Mouse (Mus musculus): ENCODE measurements around the gene Gpsm1. TPM values are rescaled to one million over a fixed set of nuclear protein-coding genes. Genes with fewer than 3 reads are reported as not detected.
A peak's percentile ranks its signal among the peaks of the same experiment; 100 is the strongest.

The Gpsm1 gene
- polyA plus RNA-seq, 1 experiment from 2014 or later = 36.5 TPM

DNA sequence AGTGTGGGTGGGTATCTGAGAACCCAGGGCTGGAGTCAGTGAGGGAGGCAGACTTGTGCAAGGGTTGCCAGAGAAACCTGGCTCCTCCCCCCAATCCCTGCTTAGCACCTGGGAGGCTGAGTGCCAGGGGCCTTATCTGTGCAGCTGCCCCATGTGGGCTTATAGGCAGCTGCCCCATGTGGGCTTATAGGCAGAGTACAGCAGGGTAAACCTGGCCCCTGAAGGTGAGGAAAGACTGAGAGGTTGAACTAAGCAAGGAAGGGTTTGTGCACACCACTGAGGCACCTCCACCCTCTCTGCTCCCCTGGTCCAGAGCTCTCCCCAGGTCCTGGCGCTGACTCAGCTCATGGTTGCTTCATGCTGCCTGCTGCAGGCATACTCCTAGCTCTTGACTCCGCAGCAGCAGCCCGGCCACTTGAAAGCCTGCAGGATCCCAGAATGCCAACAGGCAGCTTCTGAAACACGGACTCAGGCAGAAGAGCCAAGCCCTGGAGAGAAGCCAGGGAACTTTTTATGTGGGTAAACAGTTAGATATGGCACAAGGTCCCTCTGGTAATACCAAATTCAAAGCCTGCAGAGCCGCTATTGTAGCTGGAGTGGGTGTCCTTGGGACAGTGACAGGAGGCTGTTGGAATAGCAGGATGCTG lies 15.0 kb upstream of the Gpsm1 start:
- H3K27ac ChIP-seq (replicated peaks in 1 of 2; ENCODE audit: control insufficient read depth in 1 of 2, insufficient read depth in 1 of 2, low read depth in 2 of 2, low read length in 2 of 2) = peak overlapping the region; percentile 1 to 61; a peak in 3 of 4 replicates
- H3K27me3 ChIP-seq (ENCODE audit: control insufficient read depth, insufficient read depth, low read length) = no peaks in the 10 kb centered on the region
- no peak overlapping the region for H3K9ac ChIP-seq (ENCODE audit: low read length)
- H3K36me3 ChIP-seq (ENCODE audit: control insufficient read depth, insufficient read depth, low read length) = no peaks in the 10 kb centered on the region
- no peaks in the 10 kb centered on the region for H3K9me3 ChIP-seq (ENCODE audit: control insufficient read depth, low read length)
- peak overlapping the region; percentile 31; the same call in 1 of the 2 replicates for H3K4me2 ChIP-seq (ENCODE audit: low read length)
- peaks cover 33 to 39% of the 10 kb centered on the region in 2 experiments for H3K4me1 ChIP-seq (ENCODE audit: control insufficient read depth in 2 of 2, insufficient read depth in 2 of 2, low read length in 2 of 2)
- WGBS = 20% methylated on average over 5 of the region's 5 CpGs
- ATAC-seq (ENCODE audit: insufficient number of reproducible peaks, insufficient read depth, low FRiP score, low read depth) = peak; percentile 16; the same call in 1 of the 2 replicates
- H3K4me3 ChIP-seq (ENCODE audit: control insufficient read depth in 1 of 2, insufficient read depth in 1 of 2, low read depth in 1 of 2, low read length in 2 of 2) = no peak overlapping the region

DNA sequence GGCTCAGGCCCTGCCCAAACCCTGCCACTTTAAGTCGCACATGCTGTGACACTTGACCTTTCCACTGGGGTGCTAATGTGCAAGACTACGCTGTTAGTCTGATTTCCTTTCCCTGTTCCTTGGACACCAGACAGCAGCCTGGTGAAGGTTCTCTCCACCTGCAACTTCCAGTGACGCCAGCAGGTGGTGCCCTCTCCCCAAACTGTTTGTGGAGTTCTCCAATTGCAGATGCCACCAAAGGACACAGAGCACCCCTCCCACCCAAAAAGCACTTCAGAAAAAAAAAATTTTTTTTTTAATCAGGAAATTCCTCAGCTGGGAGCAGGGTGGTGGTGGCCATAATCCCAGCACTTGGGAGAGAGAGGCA lies 14.5 kb upstream of the Gpsm1 start:
- 0 out of 2 replicates have a peak, but pooled peaks have one; percentile 5 for ATAC-seq (ENCODE audit: insufficient number of reproducible peaks, insufficient read depth, low FRiP score, low read depth)
- H3K27me3 ChIP-seq (ENCODE audit: control insufficient read depth, insufficient read depth, low read length) = no peaks in the 10 kb centered on the region
- peak overlapping the region; percentile 31; the same call in 1 of the 2 replicates for H3K4me2 ChIP-seq (ENCODE audit: low read length)
- H3K27ac ChIP-seq (replicated peaks in 1 of 2; ENCODE audit: control insufficient read depth in 1 of 2, insufficient read depth in 1 of 2, low read depth in 2 of 2, low read length in 2 of 2) = peak overlapping the region; percentile 1 to 61; a peak in 3 of 4 replicates
- H3K4me3 ChIP-seq (ENCODE audit: control insufficient read depth in 1 of 2, insufficient read depth in 1 of 2, low read depth in 1 of 2, low read length in 2 of 2) = no peak overlapping the region
- no peaks in the 10 kb centered on the region for H3K36me3 ChIP-seq (ENCODE audit: control insufficient read depth, insufficient read depth, low read length)
- 0% methylated on average over 3 of the region's 3 CpGs for WGBS
- H3K9ac ChIP-seq (ENCODE audit: low read length) = no peak overlapping the region
- H3K4me1 ChIP-seq (ENCODE audit: control insufficient read depth in 2 of 2, insufficient read depth in 2 of 2, low read length in 2 of 2) = peaks cover 33 to 39% of the 10 kb centered on the region in 2 experiments
- H3K9me3 ChIP-seq (ENCODE audit: control insufficient read depth, low read length) = no peaks in the 10 kb centered on the region

GRCm38 (mm10) chr2:26302005-26302503 lies 13.3 kb upstream of the Gpsm1 start:
- Histone ChIP-seq H3K9me3 (ENCODE audit: control insufficient read depth, low read length) (no peaks in the 10 kb centered on the region), H3K4me3 (ENCODE audit: control insufficient read depth in 1 of 2, insufficient read depth in 1 of 2, low read depth in 1 of 2, low read length in 2 of 2) (no peak overlapping the region), H3K4me1 (ENCODE audit: control insufficient read depth in 2 of 2, insufficient read depth in 2 of 2, low read length in 2 of 2) (peaks cover 31 to 32% of the 10 kb centered on the region in 2 experiments), H3K4me2 (ENCODE audit: low read length) (no peak overlapping the region), H3K36me3 (ENCODE audit: control insufficient read depth, insufficient read depth, low read length) (no peaks in the 10 kb centered on the region), H3K27ac (replicated peaks in 1 of 2; ENCODE audit: control insufficient read depth in 1 of 2, insufficient read depth in 1 of 2, low read depth in 2 of 2, low read length in 2 of 2) (no peak overlapping the region), H3K27me3 (ENCODE audit: control insufficient read depth, insufficient read depth, low read length) (no peaks in the 10 kb centered on the region), H3K9ac (ENCODE audit: low read length) (no peak overlapping the region)
- no peak for ATAC-seq (ENCODE audit: insufficient number of reproducible peaks, insufficient read depth, low FRiP score, low read depth)
- WGBS = 87% methylated on average over 10 of the region's 10 CpGs

- Histone ChIP-seq H3K27me3 (ENCODE audit: control insufficient read depth, insufficient read depth, low read length) (no peaks in the 10 kb centered on the region), H3K4me1 (ENCODE audit: control insufficient read depth in 2 of 2, insufficient read depth in 2 of 2, low read length in 2 of 2) (peaks cover 16 to 17% of the 10 kb centered on the region in 2 experiments), H3K9ac (ENCODE audit: low read length) (no peak overlapping the region), H3K36me3 (ENCODE audit: control insufficient read depth, insufficient read depth, low read length) (no peaks in the 10 kb centered on the region), H3K4me2 (ENCODE audit: low read length) (no peak overlapping the region), H3K4me3 (ENCODE audit: control insufficient read depth in 1 of 2, insufficient read depth in 1 of 2, low read depth in 1 of 2, low read length in 2 of 2) (no peak overlapping the region), H3K9me3 (ENCODE audit: control insufficient read depth, low read length) (no peaks in the 10 kb centered on the region), H3K27ac (replicated peaks in 1 of 2; ENCODE audit: control insufficient read depth in 1 of 2, insufficient read depth in 1 of 2, low read depth in 2 of 2, low read length in 2 of 2) (no peak overlapping the region)
- ATAC-seq (ENCODE audit: insufficient number of reproducible peaks, insufficient read depth, low FRiP score, low read depth) = no peak
- 70% methylated on average over 1 of the region's 1 CpGs for WGBS
These were observed 10.6 kb upstream of the Gpsm1 start for GRCm38 (mm10) chr2:26304711-26305110.

GRCm38 (mm10) chr2:26305555-26305954 lies 9.8 kb upstream of the Gpsm1 start:
- H3K9me3 ChIP-seq (ENCODE audit: control insufficient read depth, low read length) = no peaks in the 10 kb centered on the region
- peaks cover 13 to 16% of the 10 kb centered on the region in 2 experiments for H3K4me1 ChIP-seq (ENCODE audit: control insufficient read depth in 2 of 2, insufficient read depth in 2 of 2, low read length in 2 of 2)
- H3K9ac ChIP-seq (ENCODE audit: low read length) = no peak overlapping the region
- ATAC-seq (ENCODE audit: insufficient number of reproducible peaks, insufficient read depth, low FRiP score, low read depth) = no peak
- no peak overlapping the region for H3K4me2 ChIP-seq (ENCODE audit: low read length)
- no peaks in the 10 kb centered on the region for H3K27me3 ChIP-seq (ENCODE audit: control insufficient read depth, insufficient read depth, low read length)
- no peak overlapping the region for H3K4me3 ChIP-seq (ENCODE audit: control insufficient read depth in 1 of 2, insufficient read depth in 1 of 2, low read depth in 1 of 2, low read length in 2 of 2)
- WGBS = 65% methylated on average over 2 of the region's 2 CpGs
- H3K27ac ChIP-seq (replicated peaks in 1 of 2; ENCODE audit: control insufficient read depth in 1 of 2, insufficient read depth in 1 of 2, low read depth in 2 of 2, low read length in 2 of 2) = no peak overlapping the region
- no peaks in the 10 kb centered on the region for H3K36me3 ChIP-seq (ENCODE audit: control insufficient read depth, insufficient read depth, low read length)

GRCm38 (mm10) chr2:26306702-26307101 lies 8.6 kb upstream of the Gpsm1 start:
- no peak for ATAC-seq (ENCODE audit: insufficient number of reproducible peaks, insufficient read depth, low FRiP score, low read depth)
- no peak overlapping the region for H3K9ac ChIP-seq (ENCODE audit: low read length)
- H3K27ac ChIP-seq (replicated peaks in 1 of 2; ENCODE audit: control insufficient read depth in 1 of 2, insufficient read depth in 1 of 2, low read depth in 2 of 2, low read length in 2 of 2) = no peak overlapping the region
- peaks cover 11 to 15% of the 10 kb centered on the region in 2 experiments for H3K4me1 ChIP-seq (ENCODE audit: control insufficient read depth in 2 of 2, insufficient read depth in 2 of 2, low read length in 2 of 2)
- WGBS = 83% methylated on average over 3 of the region's 3 CpGs
- H3K9me3 ChIP-seq (ENCODE audit: control insufficient read depth, low read length) = no peaks in the 10 kb centered on the region
- H3K4me3 ChIP-seq (ENCODE audit: control insufficient read depth in 1 of 2, insufficient read depth in 1 of 2, low read depth in 1 of 2, low read length in 2 of 2) = no peak overlapping the region
- H3K36me3 ChIP-seq (ENCODE audit: control insufficient read depth, insufficient read depth, low read length) = no peaks in the 10 kb centered on the region
- no peaks in the 10 kb centered on the region for H3K27me3 ChIP-seq (ENCODE audit: control insufficient read depth, insufficient read depth, low read length)
- no peak overlapping the region for H3K4me2 ChIP-seq (ENCODE audit: low read length)

- Histone ChIP-seq H3K4me1 (ENCODE audit: control insufficient read depth in 2 of 2, insufficient read depth in 2 of 2, low read length in 2 of 2) (peaks cover 20 to 22% of the 10 kb centered on the region in 2 experiments), H3K27me3 (ENCODE audit: control insufficient read depth, insufficient read depth, low read length) (no peaks in the 10 kb centered on the region), H3K9me3 (ENCODE audit: control insufficient read depth, low read length) (no peaks in the 10 kb centered on the region), H3K9ac (ENCODE audit: low read length) (no peak overlapping the region; the same call in 1 of the 2 replicates), H3K4me2 (ENCODE audit: low read length) (peak overlapping the region; percentile 35), H3K27ac (replicated peaks in 1 of 2; ENCODE audit: control insufficient read depth in 1 of 2, insufficient read depth in 1 of 2, low read depth in 2 of 2, low read length in 2 of 2) (peak overlapping the region; percentile 79 to 81), H3K4me3 (ENCODE audit: control insufficient read depth in 1 of 2, insufficient read depth in 1 of 2, low read depth in 1 of 2, low read length in 2 of 2) (no peak overlapping the region), H3K36me3 (ENCODE audit: control insufficient read depth, insufficient read depth, low read length) (no peaks in the 10 kb centered on the region)
- peak; percentile 60; the same call in 1 of the 2 replicates for ATAC-seq (ENCODE audit: insufficient number of reproducible peaks, insufficient read depth, low FRiP score, low read depth)
- WGBS = 9% methylated on average over 10 of the region's 10 CpGs
These were observed 5.6 kb upstream of the Gpsm1 start for GRCm38 (mm10) chr2:26309739-26310138.

Data from heart, embryonic 14.5 days (tissue).